In genomic region chr12:76708181-76708580, GRCm38 (mm10) we compare ENCODE assay signal across 11 mouse cellular contexts. TPM values are rescaled to one million over a fixed set of nuclear protein-coding genes. Genes with fewer than 3 reads are reported as not detected.
DNase-seq lines count a peak whose midpoint lies in the region; ATAC-seq lines count a peak whose summit lies in the region.
"Had no signal": no experiment of that assay in that cellular context is flagged by ENCODE, and none has a peak within 500 bp of the region (broad histone marks: within the 10 kb centered on the region; RNA-seq: fewer than 3 reads in every experiment).

No protein-coding gene starts in this region.

- no peaks in the 10 kb centered on the region for H3K36me3 ChIP-seq in hindbrain, embryonic 13.5 days
- no peaks in the 10 kb centered on the region for H3K36me3 ChIP-seq in hindbrain, embryonic 12.5 days
- H3K36me3 ChIP-seq in liver, embryonic 13.5 days = peaks cover 25% of the 10 kb centered on the region
- H3K36me3 ChIP-seq: lung, embryonic 15.5 days had no signal

- peaks cover 33% of the 10 kb centered on the region for H3K4me1 ChIP-seq in hindbrain, embryonic 13.5 days (replicated peaks)
- H3K4me1 ChIP-seq in hindbrain, embryonic 12.5 days = peaks cover 14% of the 10 kb centered on the region
- peaks cover 78% of the 10 kb centered on the region for H3K4me1 ChIP-seq in liver, embryonic 13.5 days (replicated peaks)

- H3K9me3 ChIP-seq in hindbrain, embryonic 13.5 days = no peaks in the 10 kb centered on the region
- no peaks in the 10 kb centered on the region for H3K9me3 ChIP-seq in hindbrain, embryonic 12.5 days (replicated peaks)
- no peaks in the 10 kb centered on the region for H3K9me3 ChIP-seq in liver, embryonic 13.5 days (replicated peaks)
- H3K9me3 ChIP-seq: lung, embryonic 15.5 days had no signal

- peak overlapping the region; percentile 100; the same call in 1 of the 2 replicates for H3K4me2 ChIP-seq in hindbrain, embryonic 13.5 days
- no peak overlapping the region for H3K4me2 ChIP-seq in hindbrain, embryonic 12.5 days (replicated peaks)
- peak overlapping the region; percentile 98 for H3K4me2 ChIP-seq in liver, embryonic 13.5 days

- no peak overlapping the region for H3K4me3 ChIP-seq in hindbrain, embryonic 13.5 days
- no peak overlapping the region for H3K4me3 ChIP-seq in hindbrain, embryonic 12.5 days
- H3K4me3 ChIP-seq in liver, embryonic 13.5 days (replicated peaks) = peak overlapping the region; percentile 97
- H3K4me3 ChIP-seq: lung, embryonic 15.5 days had no signal

- H3K27ac ChIP-seq in hindbrain, embryonic 13.5 days = no peak overlapping the region
- no peak overlapping the region for H3K27ac ChIP-seq in hindbrain, embryonic 12.5 days
- peak overlapping the region; percentile 98 for H3K27ac ChIP-seq in liver, embryonic 13.5 days
- H3K27ac ChIP-seq: lung, embryonic 15.5 days had no signal

- 74% methylated on average over 3 of the region's 3 CpGs for WGBS in hindbrain, embryonic 13.5 days
- WGBS in hindbrain, embryonic 12.5 days = 74% methylated on average over 3 of the region's 3 CpGs
- WGBS in liver, embryonic 13.5 days (ENCODE audit: insufficient replicate concordance) = 46% methylated on average over 3 of the region's 3 CpGs

- DNase-seq in cerebellum, adult 9-10 months = peak; percentile 43
- no peak for DNase-seq in cerebellum, postnatal 14 days
- peak; percentile 58 for DNase-seq in c-Kit-positive CD71-positive TER-119-positive erythroid progenitor cells, embryonic 14.5 days (ENCODE audit: low spot score)
- DNase-seq in liver, embryonic 13.5 days = peak; percentile 57
- DNase-seq in adrenal gland, postnatal 25 days = no peak
- no peak for DNase-seq in layer of hippocampus, postnatal 36 days
- DNase-seq: cerebellum, postnatal 25 days; kidney, adult 2 months had no signal

- H3K27me3 ChIP-seq in hindbrain, embryonic 13.5 days = peaks cover 59% of the 10 kb centered on the region
- H3K27me3 ChIP-seq in hindbrain, embryonic 12.5 days = peaks cover 60% of the 10 kb centered on the region
- peaks cover 32% of the 10 kb centered on the region for H3K27me3 ChIP-seq in liver, embryonic 13.5 days

- no peak overlapping the region for H3K9ac ChIP-seq in hindbrain, embryonic 13.5 days
- H3K9ac ChIP-seq in hindbrain, embryonic 12.5 days = no peak overlapping the region
- H3K9ac ChIP-seq in liver, embryonic 13.5 days = peak overlapping the region; percentile 100
- H3K9ac ChIP-seq: lung, embryonic 15.5 days had no signal

- no peak for ATAC-seq in hindbrain, embryonic 13.5 days (ENCODE audit: low FRiP score)
- ATAC-seq in hindbrain, embryonic 12.5 days (ENCODE audit: low FRiP score) = no peak
- ATAC-seq in liver, embryonic 13.5 days (ENCODE audit: low read depth) = peak; percentile 9; the same call in 1 of the 2 replicates

RNA-seq across cellular contexts. Expression of gene Sptb, which starts 2.2 kb away (rescaled TPM):
- polyA plus RNA-seq in hindbrain, embryonic 13.5 days (2015; fragmentation: Nextera tagmentation; extraction: Ambion mirVana) = 2.5 and 3.2 TPM in 2 replicates
- 3.3 and 4.2 TPM in 2 replicates for polyA plus RNA-seq in hindbrain, embryonic 12.5 days (2016; fragmentation: Nextera tagmentation; extraction: Ambion mirVana)
- 39.7 and 53.3 TPM in 2 replicates for polyA plus RNA-seq in liver, embryonic 13.5 days (2015; fragmentation: Nextera tagmentation; extraction: Ambion mirVana)
- total RNA-seq in adrenal gland, postnatal 25 days (2021) = 60.7 and 63.5 TPM in 2 replicates
- total RNA-seq in layer of hippocampus, postnatal 36 days (2021) = 100 to 1,000 TPM; 126 to 127 TPM

RNA-seq across cellular contexts. Expression of gene Churc1, which starts 57.2 kb away (rescaled TPM):
- polyA plus RNA-seq in hindbrain, embryonic 13.5 days (2015; fragmentation: Nextera tagmentation; extraction: Ambion mirVana) = 144 and 152 TPM in 2 replicates
- polyA plus RNA-seq in hindbrain, embryonic 12.5 days (2016; fragmentation: Nextera tagmentation; extraction: Ambion mirVana) = 79.4 and 91.1 TPM in 2 replicates
- polyA plus RNA-seq in liver, embryonic 13.5 days (2015; fragmentation: Nextera tagmentation; extraction: Ambion mirVana) = 91.5 and 100 TPM in 2 replicates
- total RNA-seq in adrenal gland, postnatal 25 days (2021) = 62.5 and 83.0 TPM in 2 replicates
- total RNA-seq in layer of hippocampus, postnatal 36 days (2021) = 10 to 100 TPM; 33.0 to 34.6 TPM

RNA-seq across cellular contexts. Expression of gene Fntb, which starts 57.2 kb away (rescaled TPM):
- 33.3 and 37.3 TPM in 2 replicates for polyA plus RNA-seq in hindbrain, embryonic 13.5 days (2015; fragmentation: Nextera tagmentation; extraction: Ambion mirVana)
- polyA plus RNA-seq in hindbrain, embryonic 12.5 days (2016; fragmentation: Nextera tagmentation; extraction: Ambion mirVana) = 37.0 and 38.7 TPM in 2 replicates
- 22.2 and 24.9 TPM in 2 replicates for polyA plus RNA-seq in liver, embryonic 13.5 days (2015; fragmentation: Nextera tagmentation; extraction: Ambion mirVana)
- 11.1 and 15.0 TPM in 2 replicates for total RNA-seq in adrenal gland, postnatal 25 days (2021)
- 10 to 100 TPM; 24.3 to 27.1 TPM for total RNA-seq in layer of hippocampus, postnatal 36 days (2021)

Comparison
In these comparisons a context has a peak if more than half of its experiments do, and no peak if none do; other contexts are left out.
1. DNase-seq: peak in cerebellum, adult 9-10 months (single experiment), c-Kit-positive CD71-positive TER-119-positive erythroid progenitor cells, embryonic 14.5 days (single experiment) and liver, embryonic 13.5 days (single experiment); none in cerebellum, postnatal 14 days (0 of 2), adrenal gland, postnatal 25 days (single experiment) and layer of hippocampus, postnatal 36 days (0 of 2).